Mouse (Mus musculus) erythroblast, adult 5-6 weeks (primary cell): Measurements from ENCODE around the gene Itga3. TPM values are rescaled to one million over a fixed set of nuclear protein-coding genes. Genes with fewer than 3 reads are reported as not detected.

ENCODE experiments used
- ATAC-seq: replicated peaks from 2 replicates; pipeline ENCODE4 v1.8.0; 2016; ENCODE audit warnings: moderate number of reproducible peaks, mild to moderate bottlenecking, moderate TSS enrichment, inconsistent platforms; ENCODE audit not compliant: poor library complexity, low FRiP score, severe bottlenecking
- total RNA-seq, 2 experiments: library from RNA; stranded (forward) in 1 of 2; stranded (reverse) in 1 of 2; fragments of 150-400 nt in 1 of 2; fragments of 200-764, 138-1000 nt in 1 of 2; gene quantifications; 2 replicates each; pipeline versions ENCODE4 v1.2.3 to v1.2.4; 2015 to 2017; ENCODE audit warnings: low replicate concordance in 2 of 2

The Itga3 gene
- total RNA-seq, 2 experiments from 2014 or later = not detected

GRCm38 (mm10) chr11:95073835-95074234, 2.8 kb downstream of the Itga3 start:
- ATAC-seq = no peak

GRCm38 (mm10) chr11:95072804-95073203, 3.8 kb downstream of the Itga3 start:
- ATAC-seq = no peak

- ATAC-seq = no peak
Measured at GRCm38 (mm10) chr11:95072136-95072535, 4.5 kb downstream of the Itga3 start.

- no peak for ATAC-seq
Measured at GRCm38 (mm10) chr11:95071266-95071665, 5.3 kb downstream of the Itga3 start.

GRCm38 (mm10) chr11:95070140-95071107, 6.2 kb downstream of the Itga3 start:
- ATAC-seq = no peak

- ATAC-seq = no peak
Measured at GRCm38 (mm10) chr11:95069226-95069957, 7.2 kb downstream of the Itga3 start.

GRCm38 (mm10) chr11:95056768-95057501, 19.7 kb downstream of the Itga3 start:
- no peak for ATAC-seq

GRCm38 (mm10) chr11:95053062-95053461, 23.5 kb downstream of the Itga3 start:
- ATAC-seq = no peak

- peak; percentile 53 for ATAC-seq
Measured at GRCm38 (mm10) chr11:95046980-95047680, 29.5 kb downstream of the Itga3 start.

- no peak for ATAC-seq
Measured at GRCm38 (mm10) chr11:95044185-95044870, 32.3 kb downstream of the Itga3 start.

- ATAC-seq = no peak
Measured at GRCm38 (mm10) chr11:95043608-95044007, 33.0 kb downstream of the Itga3 start.

- ATAC-seq = no peak
Measured at GRCm38 (mm10) chr11:95043060-95043459, 33.5 kb downstream of the Itga3 start.

GRCm38 (mm10) chr11:95042096-95042495, 34.5 kb downstream of the Itga3 start:
- ATAC-seq = peak; percentile 71

- peak; percentile 92 for ATAC-seq
Measured at GRCm38 (mm10) chr11:95041139-95041609, 35.4 kb downstream of the Itga3 start, which contains the start of gene Pdk2. Pdk2 (minus strand) TSS chr11:95041354.

GRCm38 (mm10) chr11:95040491-95041138, 36.0 kb downstream of the Itga3 start:
- peak; percentile 22 for ATAC-seq

GRCm38 (mm10) chr11:95039766-95040165, 36.8 kb downstream of the Itga3 start:
- ATAC-seq = no peak

GRCm38 (mm10) chr11:95038818-95039655, 37.6 kb downstream of the Itga3 start:
- ATAC-seq = no peak
